Mouse (Mus musculus) mammary gland, adult 2 months (tissue): Measurements from ENCODE around the gene Tmem87b. TPM values are rescaled to one million over a fixed set of nuclear protein-coding genes. Genes with fewer than 3 reads are reported as not detected.

Experiments
- polyA plus RNA-seq: library from polyadenylated mRNA; depleted of rRNA; stranded (reverse); fragments of >200 nt; gene quantifications from 2 replicates; pipeline ENCODE4 v1.2.3, GENCODE M21; 2012; ENCODE audit warnings: low replicate concordance; rRNA removed

The Tmem87b gene
- polyA plus RNA-seq: 10.3 and 22.4 TPM in 2 replicates

GRCm38 (mm10) chr2:128817786-128818681 lies at the start of gene Tmem87b:
Tmem87b (plus strand) TSS chr2:128818118.

GRCm38 (mm10) chr2:128862636-128863035 lies 44.7 kb downstream of the Tmem87b start, which contains the start of gene Fbln7:
Fbln7 (plus strand) TSS chr2:128862981.

Other genes with a start within 250 kb of the Tmem87b start
- not detected in 2 replicates for gene Spdye4c, start 226.9 kb upstream of the Tmem87b start, polyA plus RNA-seq
- gene Anapc1, start 130.7 kb upstream of the Tmem87b start, polyA plus RNA-seq: 38.1 and 62.6 TPM in 2 replicates
- gene Mertk, start 119.2 kb upstream of the Tmem87b start, polyA plus RNA-seq: 2.4 and 3.9 TPM in 2 replicates
- 10.5 and 15.0 TPM in 2 replicates for gene Fbln7, start 44.9 kb downstream of the Tmem87b start, polyA plus RNA-seq
- 0.73 and 0.99 TPM in 2 replicates for gene Zc3h8, start 126.0 kb downstream of the Tmem87b start, polyA plus RNA-seq
- gene Zc3h6, start 149.3 kb downstream of the Tmem87b start, polyA plus RNA-seq: 1.4 TPM in 2 replicates
- gene Gm10762, start 149.6 kb downstream of the Tmem87b start, polyA plus RNA-seq: 5.2 and 5.3 TPM in 2 replicates
- gene Vinac1, start 230.1 kb downstream of the Tmem87b start, polyA plus RNA-seq: 0.06 and 0.22 TPM in 2 replicates
- 5.7 and 7.1 TPM in 2 replicates for gene Ttl, start 247.8 kb downstream of the Tmem87b start, polyA plus RNA-seq